Mouse (Mus musculus) limb, embryonic 11.5 days (tissue): ENCODE data around the gene Jmy. TPM values are rescaled to one million over a fixed set of nuclear protein-coding genes. Genes with fewer than 3 reads are reported as not detected.

Experiments
- ATAC-seq: fragments of 200-750 bp; cut with Nextera tagmentation; 2 replicates; pipeline ENCODE4 v1.8.0; 2017; ENCODE audit warnings: low read depth; ENCODE audit not compliant: insufficient number of reproducible peaks, low FRiP score, low TSS enrichment
- DNase-seq: peaks from one replicate; pipeline ENCODE4 v3.0.0-alpha.2; 2015; ENCODE audit warnings: low spot score
- H3K27ac ChIP-seq: fragments of 300-500 bp; sonication (generic); replicated peaks from 2 replicates; pipeline ENCODE4 v1.5.1; 2014; ENCODE audit warnings: low read depth, mild to moderate bottlenecking, low read length
- H3K27me3 ChIP-seq: fragments of 300-500 bp; sonication (generic); 2 replicates; pipeline ENCODE4 v1.6.1; 2014; ENCODE audit warnings: mild to moderate bottlenecking, low read length, mixed read lengths; ENCODE audit not compliant: control insufficient read depth, insufficient read depth
- H3K36me3 ChIP-seq: fragments of 300-500 bp; sonication (generic); 2 replicates; pipeline ENCODE4 v1.6.1; 2014; ENCODE audit warnings: mild to moderate bottlenecking, low read length, moderate library complexity, mixed read lengths; ENCODE audit not compliant: control insufficient read depth, insufficient read depth
- H3K4me1 ChIP-seq: fragments of 300-500 bp; sonication (generic); 2 replicates; pipeline ENCODE4 v1.6.1; 2014; ENCODE audit warnings: low read length, mixed read lengths; ENCODE audit not compliant: control insufficient read depth, insufficient read depth
- H3K4me2 ChIP-seq: fragments of 300-500 bp; sonication (generic); 2 replicates; pipeline ENCODE4 v1.6.1; 2014; ENCODE audit warnings: low read depth, mild to moderate bottlenecking, moderate library complexity; ENCODE audit not compliant: severe bottlenecking
- H3K4me3 ChIP-seq: fragments of 300-500 bp; sonication (generic); 2 replicates; pipeline ENCODE4 v1.5.1; 2014; ENCODE audit warnings: low read depth, low read length
- H3K9ac ChIP-seq: fragments of 300-500 bp; sonication (generic); 2 replicates; pipeline ENCODE4 v1.6.1; 2014; ENCODE audit warnings: mild to moderate bottlenecking, low read length
- H3K9me3 ChIP-seq: fragments of 300-500 bp; sonication (generic); 2 replicates; pipeline ENCODE4 v1.6.1; 2016; ENCODE audit warnings: low read length; ENCODE audit not compliant: control insufficient read depth
- WGBS: fragments of 180-500 bp; shearing (Covaris S2); extraction: QIAGEN DNeasy Blood & Tissue Kit; methylation state at CpG from one replicate; pipeline ENCODE4 v1.1.7; 2014; 5-methylcytosine and 5-hydroxymethylcytosine counted together
- polyA plus RNA-seq: library from polyadenylated mRNA; unstranded; fragments of >200 nt; fragmentation: Nextera tagmentation; extraction: Ambion mirVana; gene quantifications from 2 replicates; pipeline ENCODE4 v1.2.1, GENCODE M21; 2014

Jmy gene
- polyA plus RNA-seq, 1 experiment from 2014 or later = 4.2 TPM

GRCm38 (mm10) chr13:93399710-93400216, 99.8 kb downstream of the Jmy start:
- H3K4me2 ChIP-seq = no peak overlapping the region
- WGBS = 91% methylated on average over 5 of the region's 5 CpGs

GRCm38 (mm10) chr13:93389242-93389625, 110.4 kb downstream of the Jmy start:
- peak; percentile 62 for DNase-seq
- H3K4me3 ChIP-seq = no peak overlapping the region
- 2% methylated on average over 2 of the region's 2 CpGs for WGBS

More at GRCm38 (mm10) chr13:93399710-93400216, 99.8 kb downstream of the Jmy start:
- ATAC-seq (no peak), DNase-seq (no peak)
- Histone ChIP-seq H3K9ac (no peak overlapping the region), H3K9me3 (no peaks in the 10 kb centered on the region), H3K27me3 (no peaks in the 10 kb centered on the region), H3K4me1 (no peaks in the 10 kb centered on the region), H3K36me3 (peaks cover 6% of the 10 kb centered on the region; the same call in 1 of the 2 replicates), H3K4me3 (no peak overlapping the region), H3K27ac (no peak overlapping the region)

GRCm38 (mm10) chr13:93388594-93389241, 110.9 kb downstream of the Jmy start:
- no peak overlapping the region for H3K4me3 ChIP-seq
- H3K4me2 ChIP-seq = no peak overlapping the region
- no peak for DNase-seq
- H3K9me3 ChIP-seq = no peaks in the 10 kb centered on the region
- H3K27me3 ChIP-seq = no peaks in the 10 kb centered on the region
- no peaks in the 10 kb centered on the region for H3K36me3 ChIP-seq
- ATAC-seq = peak; percentile 41; the same call in 1 of the 2 replicates
- no peaks in the 10 kb centered on the region for H3K4me1 ChIP-seq
- H3K27ac ChIP-seq = peak overlapping the region; percentile 45; the same call in 1 of the 2 replicates
- no peak overlapping the region for H3K9ac ChIP-seq
- 66% methylated on average over 7 of the region's 7 CpGs for WGBS

More at GRCm38 (mm10) chr13:93389242-93389625, 110.4 kb downstream of the Jmy start:
- Histone ChIP-seq H3K4me2 (no peak overlapping the region), H3K27me3 (no peaks in the 10 kb centered on the region), H3K36me3 (no peaks in the 10 kb centered on the region), H3K27ac (peak overlapping the region; percentile 45; the same call in 1 of the 2 replicates), H3K4me1 (no peaks in the 10 kb centered on the region), H3K9ac (no peak overlapping the region), H3K9me3 (no peaks in the 10 kb centered on the region)
- ATAC-seq = peak; percentile 88

- DNase-seq = no peak
- no peaks in the 10 kb centered on the region for H3K9me3 ChIP-seq
- no peak overlapping the region for H3K27ac ChIP-seq
- H3K27me3 ChIP-seq = no peaks in the 10 kb centered on the region
- 86% methylated on average over 5 of the region's 5 CpGs for WGBS
- H3K9ac ChIP-seq = no peak overlapping the region
- H3K36me3 ChIP-seq = no peaks in the 10 kb centered on the region
- ATAC-seq = no peak
- no peak overlapping the region for H3K4me3 ChIP-seq
- H3K4me2 ChIP-seq = no peak overlapping the region
- no peaks in the 10 kb centered on the region for H3K4me1 ChIP-seq
These were observed 112.2 kb downstream of the Jmy start for GRCm38 (mm10) chr13:93387440-93387839.

- no peak for ATAC-seq
These were observed 114.5 kb downstream of the Jmy start for GRCm38 (mm10) chr13:93385147-93385546.

GRCm38 (mm10) chr13:93384481-93384880, 115.1 kb downstream of the Jmy start:
- H3K27me3 ChIP-seq = no peaks in the 10 kb centered on the region
- H3K9me3 ChIP-seq = no peaks in the 10 kb centered on the region
- DNase-seq (no peak), ATAC-seq (no peak)
- no peaks in the 10 kb centered on the region for H3K36me3 ChIP-seq
- no peak overlapping the region for H3K4me2 ChIP-seq
- H3K4me1 ChIP-seq = no peaks in the 10 kb centered on the region
- H3K4me3 ChIP-seq = no peak overlapping the region
- 88% methylated on average over 1 of the region's 1 CpGs for WGBS
- no peak overlapping the region for H3K9ac ChIP-seq
- no peak overlapping the region for H3K27ac ChIP-seq

More at GRCm38 (mm10) chr13:93385147-93385546, 114.5 kb downstream of the Jmy start:
- Histone ChIP-seq H3K9ac (no peak overlapping the region), H3K9me3 (no peaks in the 10 kb centered on the region), H3K4me3 (no peak overlapping the region), H3K4me2 (no peak overlapping the region), H3K4me1 (no peaks in the 10 kb centered on the region), H3K27me3 (no peaks in the 10 kb centered on the region), H3K36me3 (no peaks in the 10 kb centered on the region), H3K27ac (no peak overlapping the region)
- no peak for DNase-seq
- WGBS = 44% methylated on average over 1 of the region's 1 CpGs

GRCm38 (mm10) chr13:93383620-93384019, 116.0 kb downstream of the Jmy start:
- no peak overlapping the region for H3K4me2 ChIP-seq
- WGBS = 94% methylated on average over 2 of the region's 2 CpGs
- no peak for DNase-seq
- H3K4me3 ChIP-seq = no peak overlapping the region
- no peak for ATAC-seq
- H3K9ac ChIP-seq = no peak overlapping the region
- no peaks in the 10 kb centered on the region for H3K27me3 ChIP-seq
- no peak overlapping the region for H3K27ac ChIP-seq
- no peaks in the 10 kb centered on the region for H3K36me3 ChIP-seq
- H3K4me1 ChIP-seq = no peaks in the 10 kb centered on the region
- H3K9me3 ChIP-seq = no peaks in the 10 kb centered on the region

- Histone ChIP-seq H3K9ac (no peak overlapping the region), H3K9me3 (no peaks in the 10 kb centered on the region), H3K4me3 (no peak overlapping the region), H3K27me3 (no peaks in the 10 kb centered on the region), H3K4me1 (no peaks in the 10 kb centered on the region), H3K36me3 (no peaks in the 10 kb centered on the region), H3K27ac (no peak overlapping the region), H3K4me2 (no peak overlapping the region)
- DNase-seq = no peak
- ATAC-seq = no peak
- WGBS = 95% methylated on average over 5 of the region's 5 CpGs
These were observed 116.5 kb downstream of the Jmy start for GRCm38 (mm10) chr13:93383092-93383491.
